Mouse (Mus musculus) bone marrow macrophage, adult 2 months (primary cell): ENCODE measurements at regions not wholly inside any gene's neighbourhood (a gene's known extent, or its start where the extent isn't known, plus 50 kb on each side); places are given as distances from the start of the nearest gene placed in this dataset.

Source experiments
- CTCF ChIP-seq: IDR thresholded peaks from 2 replicates; pipeline ENCODE4 v1.5.1; 2012; ENCODE audit warnings: low read depth, mild to moderate bottlenecking, low read length, moderate library complexity
- POLR2A ChIP-seq: IDR thresholded peaks from 2 replicates; pipeline ENCODE4 v1.6.1; 2012; ENCODE audit warnings: mild to moderate bottlenecking, low read depth, low read length, borderline replicate concordance

- TF ChIP-seq CTCF: no peak
- no peak for TF ChIP-seq POLR2A
Measured at GRCm38 (mm10) chr4:31743776-31744175, 220.1 kb upstream of the Map3k7 start.
